Mouse (Mus musculus): ENCODE results near the gene Ttyh1. TPM values are rescaled to one million over a fixed set of nuclear protein-coding genes. Genes with fewer than 3 reads are reported as not detected.

Gene Ttyh1
- 0.12 TPM for polyA plus RNA-seq (2021)

GRCm38 (mm10) chr7:4119344-4119902 is at the start of gene Ttyh1:
Gene Ttyh1, plus strand, starts transcription at chr7:4119408.
- peak; percentile 78 for TF ChIP-seq CTCF (IDR thresholded peaks at IDR 0.05)
- ChIA-PET CTCF (interaction anchor here (1.9 kb wide), 1 partner anchor 11 kb away, joined by 7 read pairs; no protein-coding TSS in a partner anchor), POLR2A (no interaction called here)
- peaks cover 14% of the 10 kb centered on the region for H3K27me3 ChIP-seq
- ATAC-seq (peak; percentile 19), DNase-seq (ENCODE audit: low read depth, low spot score) (no peak)
- in situ Hi-C loops (cut with MboI; ENCODE audit: low pct_unique_long_range_greater_than_20kb): no loop called here

- ATAC-seq: no peak
- no peak for DNase-seq (ENCODE audit: low read depth, low spot score)
- TF ChIP-seq CTCF (IDR thresholded peaks at IDR 0.05): no peak
- in situ Hi-C loops (cut with MboI; ENCODE audit: low pct_unique_long_range_greater_than_20kb): no loop called here
- H3K27me3 ChIP-seq: peaks cover 10% of the 10 kb centered on the region
- ChIA-PET POLR2A (no interaction called here), CTCF (no interaction called here)
Observed at GRCm38 (mm10) chr7:4071066-4071465, 48.1 kb upstream of the Ttyh1 start.

GRCm38 (mm10) chr7:4073144-4073543 is 46.1 kb upstream of the Ttyh1 start:
- DNase-seq (ENCODE audit: low read depth, low spot score) (no peak), ATAC-seq (no peak)
- ChIA-PET CTCF (interaction anchor here (1.5 kb wide), 1 partner anchor 15 kb away, joined by 4 read pairs; no protein-coding TSS in a partner anchor), POLR2A (no interaction called here)
- H3K27me3 ChIP-seq: peaks cover 10% of the 10 kb centered on the region
- TF ChIP-seq CTCF (IDR thresholded peaks at IDR 0.05): no peak
- in situ Hi-C loops (cut with MboI; ENCODE audit: low pct_unique_long_range_greater_than_20kb): no loop called here

GRCm38 (mm10) chr7:4079511-4079910 is 39.7 kb upstream of the Ttyh1 start:
- ChIA-PET CTCF (no interaction called here), POLR2A (no interaction called here)
- H3K27me3 ChIP-seq: no peaks in the 10 kb centered on the region
- in situ Hi-C loops (cut with MboI; ENCODE audit: low pct_unique_long_range_greater_than_20kb): no loop called here
- TF ChIP-seq CTCF (IDR thresholded peaks at IDR 0.05): no peak
- DNase-seq (ENCODE audit: low read depth, low spot score): no peak
- no peak for ATAC-seq

- in situ Hi-C loops (cut with MboI; ENCODE audit: low pct_unique_long_range_greater_than_20kb): no loop called here
- ChIA-PET POLR2A (no interaction called here), CTCF (no interaction called here)
- ATAC-seq (no peak), DNase-seq (ENCODE audit: low read depth, low spot score) (no peak)
- H3K27me3 ChIP-seq: no peaks in the 10 kb centered on the region
- no peak for TF ChIP-seq CTCF (IDR thresholded peaks at IDR 0.05)
Observed at GRCm38 (mm10) chr7:4080552-4080951, 38.7 kb upstream of the Ttyh1 start.

DNA sequence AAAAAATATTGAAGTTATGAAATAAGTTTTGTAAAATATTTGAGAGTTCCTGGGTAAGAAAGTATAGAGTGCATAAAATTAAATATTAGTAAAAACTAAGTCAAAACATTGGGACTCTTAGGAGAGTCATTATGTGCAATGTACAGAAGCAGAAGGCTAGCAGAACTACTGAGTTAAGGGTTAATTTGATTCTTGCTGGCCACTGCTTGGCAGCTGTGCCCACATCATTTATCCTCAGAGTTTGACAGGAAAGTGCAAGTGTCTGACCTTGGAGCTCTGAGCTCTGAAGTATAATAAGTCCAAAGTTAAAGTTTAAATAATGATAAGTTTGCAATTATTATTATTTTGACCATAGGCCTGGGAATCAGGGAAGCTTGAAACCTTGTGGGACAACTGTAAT is 37.5 kb upstream of the Ttyh1 start:
- ATAC-seq (no peak), DNase-seq (ENCODE audit: low read depth, low spot score) (no peak)
- no peak for TF ChIP-seq CTCF (IDR thresholded peaks at IDR 0.05)
- in situ Hi-C loops (cut with MboI; ENCODE audit: low pct_unique_long_range_greater_than_20kb): no loop called here
- H3K27me3 ChIP-seq: no peaks in the 10 kb centered on the region
- ChIA-PET CTCF (no interaction called here), POLR2A (no interaction called here)

DNA sequence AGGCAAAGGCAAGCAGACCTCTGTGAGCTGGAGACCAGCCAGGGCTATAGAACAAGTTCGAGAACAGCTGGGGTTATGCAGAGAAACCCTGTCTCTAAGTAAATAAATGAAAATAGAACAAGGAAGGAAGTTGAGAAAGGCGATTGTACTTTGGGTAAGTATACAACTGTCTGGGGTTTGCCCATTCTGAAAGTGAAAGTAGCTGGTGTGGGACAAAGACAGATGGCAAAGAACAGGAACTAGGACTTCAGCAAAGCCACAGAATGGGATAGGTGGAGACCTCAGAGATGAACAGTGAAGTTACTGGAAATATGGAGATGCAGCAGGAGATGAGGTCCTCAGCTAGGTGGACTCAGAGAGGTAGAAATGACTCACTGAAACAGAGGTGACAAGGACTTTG is 36.4 kb upstream of the Ttyh1 start:
- in situ Hi-C loops (cut with MboI; ENCODE audit: low pct_unique_long_range_greater_than_20kb): no loop called here
- ChIA-PET CTCF (no interaction called here), POLR2A (no interaction called here)
- DNase-seq (ENCODE audit: low read depth, low spot score) (no peak), ATAC-seq (peak; percentile 46)
- TF ChIP-seq CTCF (IDR thresholded peaks at IDR 0.05): no peak
- no peaks in the 10 kb centered on the region for H3K27me3 ChIP-seq

GRCm38 (mm10) chr7:4084161-4084560 is 35.0 kb upstream of the Ttyh1 start:
- no peak for TF ChIP-seq CTCF (IDR thresholded peaks at IDR 0.05)
- ATAC-seq (no peak), DNase-seq (ENCODE audit: low read depth, low spot score) (no peak)
- CTCF ChIA-PET: no interaction called here
- in situ Hi-C loops (cut with MboI; ENCODE audit: low pct_unique_long_range_greater_than_20kb): no loop called here
- H3K27me3 ChIP-seq: no peaks in the 10 kb centered on the region
- POLR2A ChIA-PET: no interaction called here

DNA sequence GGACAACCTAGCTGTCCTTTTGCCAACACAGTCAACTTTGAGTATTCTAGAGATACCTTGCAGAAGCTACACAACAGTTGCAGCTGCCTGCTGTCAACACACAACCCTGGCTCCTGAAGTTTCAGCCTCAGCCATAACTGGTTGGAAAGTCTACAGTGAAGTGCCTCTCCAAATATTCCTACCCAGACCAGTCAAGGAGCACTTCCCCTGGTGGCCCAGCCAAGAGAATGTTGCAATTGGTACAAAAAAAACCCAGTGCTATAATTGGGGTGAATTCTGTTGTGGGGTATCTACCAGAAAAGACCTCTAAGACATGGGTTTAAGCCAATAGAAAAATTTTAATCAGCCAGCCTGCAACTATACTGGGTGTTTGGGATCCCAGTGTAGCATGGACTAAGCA is 33.6 kb upstream of the Ttyh1 start:
- DNase-seq (ENCODE audit: low read depth, low spot score) (no peak), ATAC-seq (no peak)
- ChIA-PET POLR2A (no interaction called here), CTCF (no interaction called here)
- TF ChIP-seq CTCF (IDR thresholded peaks at IDR 0.05): no peak
- in situ Hi-C loops (cut with MboI; ENCODE audit: low pct_unique_long_range_greater_than_20kb): no loop called here
- no peaks in the 10 kb centered on the region for H3K27me3 ChIP-seq

- in situ Hi-C loops (cut with MboI; ENCODE audit: low pct_unique_long_range_greater_than_20kb): no loop called here
- CTCF ChIA-PET: interaction anchor here (1.6 kb wide), 1 partner anchor 13 kb away, joined by 4 read pairs; no protein-coding TSS in a partner anchor
- no peak for TF ChIP-seq CTCF (IDR thresholded peaks at IDR 0.05)
- DNase-seq (ENCODE audit: low read depth, low spot score) (no peak), ATAC-seq (no peak)
- POLR2A ChIA-PET: no interaction called here
- no peaks in the 10 kb centered on the region for H3K27me3 ChIP-seq
Observed at GRCm38 (mm10) chr7:4087238-4087895, 31.8 kb upstream of the Ttyh1 start.

GRCm38 (mm10) chr7:4087896-4088480 is 31.2 kb upstream of the Ttyh1 start:
- POLR2A ChIA-PET: no interaction called here
- DNase-seq (ENCODE audit: low read depth, low spot score) (no peak), ATAC-seq (no peak)
- CTCF ChIA-PET: interaction anchor here (1.6 kb wide), 1 partner anchor 14 kb away, joined by 4 read pairs; no protein-coding TSS in a partner anchor
- H3K27me3 ChIP-seq: no peaks in the 10 kb centered on the region
- in situ Hi-C loops (cut with MboI; ENCODE audit: low pct_unique_long_range_greater_than_20kb): no loop called here
- TF ChIP-seq CTCF (IDR thresholded peaks at IDR 0.05): no peak

Data from Patski (cell line).